Mouse (Mus musculus) kidney, postnatal 14 days (tissue): ENCODE data around the gene Mrpl49.

Experiments used
- DNase-seq: peaks from one replicate; pipeline ENCODE4 v3.0.0; 2022; ENCODE audit warnings: mixed read lengths

Mrpl49 gene

GRCm38 (mm10) chr19:6035966-6036585 is 21.5 kb downstream of the Mrpl49 start:
- no peak for DNase-seq

- DNase-seq = no peak
These were observed 26.9 kb downstream of the Mrpl49 start for GRCm38 (mm10) chr19:6030520-6031280.

- DNase-seq = no peak
These were observed 28.2 kb downstream of the Mrpl49 start for GRCm38 (mm10) chr19:6029426-6029825.

- no peak for DNase-seq
These were observed 28.6 kb downstream of the Mrpl49 start for GRCm38 (mm10) chr19:6028991-6029390.

- DNase-seq = no peak
These were observed 33.7 kb downstream of the Mrpl49 start for GRCm38 (mm10) chr19:6023930-6024329.

- DNase-seq = no peak
These were observed 34.5 kb downstream of the Mrpl49 start for GRCm38 (mm10) chr19:6023059-6023458.

- DNase-seq = no peak
These were observed 37.3 kb downstream of the Mrpl49 start for GRCm38 (mm10) chr19:6020276-6020675.

- DNase-seq = peak; percentile 90
These were observed 39.2 kb downstream of the Mrpl49 start for GRCm38 (mm10) chr19:6018142-6019089.

GRCm38 (mm10) chr19:6016532-6016931 is 41.1 kb downstream of the Mrpl49 start:
- DNase-seq = no peak

GRCm38 (mm10) chr19:6015511-6016315 is 41.9 kb downstream of the Mrpl49 start, which contains the start of gene Capn1:
Gene Capn1 (minus strand): TSS chr19:6015897.
- DNase-seq = peak; percentile 82

GRCm38 (mm10) chr19:6014991-6015510 is 42.5 kb downstream of the Mrpl49 start:
- peak; percentile 54 for DNase-seq

- DNase-seq = no peak
These were observed 43.9 kb downstream of the Mrpl49 start for GRCm38 (mm10) chr19:6013691-6014090.

GRCm38 (mm10) chr19:6009137-6009536 is 48.4 kb downstream of the Mrpl49 start:
- no peak for DNase-seq

GRCm38 (mm10) chr19:6007013-6007412 is 50.6 kb downstream of the Mrpl49 start:
- DNase-seq = no peak

- no peak for DNase-seq
These were observed 52.0 kb downstream of the Mrpl49 start for GRCm38 (mm10) chr19:6005541-6005940.
